Mouse (Mus musculus): ENCODE results near the gene Hpse2. TPM values are rescaled to one million over a fixed set of nuclear protein-coding genes. Genes with fewer than 3 reads are reported as not detected.

Gene Hpse2
- polyA plus RNA-seq, 1 experiment from 2014 or later = 0.05 TPM

DNA sequence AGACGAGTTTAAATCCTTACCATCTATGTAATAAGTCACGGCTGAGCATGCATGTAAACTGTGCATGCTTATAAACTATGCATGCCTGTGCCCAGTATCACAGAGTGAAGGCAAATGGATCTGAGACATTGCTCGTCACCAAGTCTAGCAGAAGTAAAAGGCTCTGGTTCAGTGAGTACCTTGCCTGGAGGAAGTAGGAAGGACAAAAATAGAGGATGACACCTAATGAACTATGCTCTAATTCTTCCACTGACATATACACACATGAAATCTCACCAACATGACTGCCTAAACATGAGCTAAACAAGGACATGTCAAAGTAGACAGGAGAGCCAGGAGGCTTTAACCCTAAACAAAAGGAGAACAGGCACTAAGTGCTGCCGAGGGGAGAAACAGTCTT is 391.7 kb downstream of the Hpse2 start:
- Histone ChIP-seq H3K4me3 (replicated peaks) (no peak overlapping the region), H3K9me3 (no peaks in the 10 kb centered on the region), H3K4me2 (replicated peaks) (no peak overlapping the region), H3K27ac (no peak overlapping the region), H3K36me3 (no peaks in the 10 kb centered on the region), H3K9ac (replicated peaks) (no peak overlapping the region), H3K4me1 (replicated peaks) (no peaks in the 10 kb centered on the region), H3K27me3 (no peaks in the 10 kb centered on the region)
- WGBS = 85% methylated on average over 4 of the region's 4 CpGs
- ATAC-seq = no peak

DNA sequence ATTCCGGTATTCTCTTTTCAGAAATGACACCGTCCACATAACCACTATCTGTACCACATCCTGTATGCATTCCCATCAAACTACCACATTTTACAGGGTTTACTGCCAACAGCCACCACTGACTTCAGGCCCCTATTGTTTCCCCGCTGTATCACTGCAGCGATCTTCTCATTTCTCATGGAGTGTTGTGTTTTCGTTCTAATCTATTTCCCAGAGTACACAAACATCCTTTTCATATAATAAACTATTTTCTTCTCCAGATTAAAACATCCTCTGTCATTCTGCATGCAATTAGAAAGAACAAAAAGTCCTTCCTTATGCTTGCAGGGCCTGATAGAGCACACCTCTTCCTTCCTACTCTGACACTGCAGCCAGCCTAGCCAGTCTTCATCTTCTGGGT is 399.3 kb downstream of the Hpse2 start:
- ATAC-seq = no peak
- H3K4me1 ChIP-seq (replicated peaks) = no peaks in the 10 kb centered on the region
- H3K4me3 ChIP-seq (replicated peaks) = no peak overlapping the region
- H3K36me3 ChIP-seq = no peaks in the 10 kb centered on the region
- WGBS = 96% methylated on average over 5 of the region's 5 CpGs
- no peak overlapping the region for H3K27ac ChIP-seq
- H3K4me2 ChIP-seq (replicated peaks) = no peak overlapping the region
- no peaks in the 10 kb centered on the region for H3K27me3 ChIP-seq
- no peak overlapping the region for H3K9ac ChIP-seq (replicated peaks)
- no peaks in the 10 kb centered on the region for H3K9me3 ChIP-seq

DNA sequence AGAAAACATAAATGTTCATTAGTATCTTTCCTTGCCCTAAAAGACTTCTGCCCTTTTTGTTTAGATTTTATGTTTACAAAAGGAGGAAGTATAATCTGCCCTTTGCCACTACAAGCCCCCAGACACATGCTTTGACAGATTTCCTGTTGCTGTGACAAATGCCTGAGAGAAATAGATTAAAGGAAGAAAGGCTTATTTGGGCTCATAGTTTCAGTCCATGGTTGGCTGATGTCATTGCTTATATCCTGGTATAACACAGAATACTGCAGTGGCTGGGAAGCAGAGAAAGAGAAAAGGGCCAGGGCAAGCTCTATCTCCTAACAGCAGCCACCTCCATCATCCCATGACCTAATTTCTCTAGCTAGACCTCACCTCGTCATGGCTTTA is 401.8 kb downstream of the Hpse2 start:
- Histone ChIP-seq H3K9me3 (no peaks in the 10 kb centered on the region), H3K4me2 (replicated peaks) (no peak overlapping the region), H3K36me3 (no peaks in the 10 kb centered on the region), H3K4me3 (replicated peaks) (no peak overlapping the region), H3K9ac (replicated peaks) (no peak overlapping the region), H3K27ac (no peak overlapping the region), H3K27me3 (no peaks in the 10 kb centered on the region), H3K4me1 (replicated peaks) (no peaks in the 10 kb centered on the region)
- no peak for ATAC-seq
- WGBS = 77% methylated on average over 1 of the region's 1 CpGs

DNA sequence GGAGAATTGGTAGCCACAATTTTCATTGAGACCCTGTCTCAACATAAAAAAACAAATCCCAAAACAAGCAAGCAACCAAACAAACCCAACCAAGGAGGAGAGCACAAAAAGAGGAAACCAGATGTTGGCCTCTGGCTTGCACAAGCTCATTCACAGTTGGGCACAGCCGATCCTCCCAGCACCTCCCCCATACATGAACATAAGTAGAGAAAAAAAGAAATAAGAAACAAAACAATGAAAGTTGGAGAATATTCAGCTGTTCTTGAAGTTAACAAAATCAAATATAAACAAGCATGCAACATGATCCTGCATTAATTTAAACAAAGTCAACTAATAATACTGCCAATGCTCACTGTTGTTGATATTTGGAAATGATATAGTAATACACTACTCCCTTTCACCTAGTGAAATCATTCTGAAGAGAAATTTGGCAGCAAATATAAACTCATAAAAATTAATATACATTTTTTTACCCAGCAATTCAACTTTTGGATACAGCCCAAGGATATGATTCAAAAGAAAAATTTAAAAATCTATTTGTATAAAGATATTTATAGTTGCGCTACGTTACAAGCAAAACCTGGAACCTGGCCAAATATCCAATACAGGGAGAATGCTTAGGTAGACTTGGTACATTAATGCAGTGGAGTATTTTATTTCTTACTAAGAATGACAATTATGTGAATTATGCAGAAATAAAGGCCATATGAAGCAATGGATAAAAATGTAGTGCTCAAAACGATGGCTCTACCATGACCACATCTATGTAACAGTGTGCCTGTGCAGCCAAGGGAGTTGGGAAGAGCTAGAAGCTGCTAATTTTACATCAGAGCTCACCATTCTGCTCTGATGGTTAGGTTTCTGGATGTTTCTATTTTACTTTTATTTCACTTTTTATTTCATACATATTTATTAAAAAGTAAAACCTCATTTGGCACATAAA is 402.5 kb downstream of the Hpse2 start:
- WGBS = 91% methylated on average over 4 of the region's 4 CpGs
- Histone ChIP-seq H3K9ac (replicated peaks) (no peak overlapping the region), H3K4me3 (replicated peaks) (no peak overlapping the region), H3K27me3 (no peaks in the 10 kb centered on the region), H3K4me1 (replicated peaks) (no peaks in the 10 kb centered on the region), H3K4me2 (replicated peaks) (no peak overlapping the region), H3K9me3 (no peaks in the 10 kb centered on the region), H3K36me3 (no peaks in the 10 kb centered on the region), H3K27ac (no peak overlapping the region)
- ATAC-seq = no peak

DNA sequence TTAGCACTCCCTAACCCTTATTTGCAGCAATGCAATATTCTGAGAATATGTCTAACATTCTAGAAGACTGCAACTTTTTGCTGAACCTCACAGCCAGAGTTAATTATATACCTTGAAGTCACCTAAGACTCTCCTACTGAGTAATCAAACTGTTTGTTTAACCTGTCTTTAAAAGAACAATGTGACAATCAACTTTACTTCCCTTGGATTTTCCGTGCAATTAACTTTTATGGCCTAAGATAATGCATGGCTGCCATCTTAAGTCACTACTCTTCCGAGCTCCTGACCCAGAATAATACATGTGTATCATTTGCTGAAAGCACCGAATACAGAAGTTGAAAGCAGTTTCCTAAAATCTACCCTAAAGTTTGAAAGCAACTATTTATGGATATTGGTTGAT is 407.6 kb downstream of the Hpse2 start:
- H3K4me3 ChIP-seq (replicated peaks) = no peak overlapping the region
- 77% methylated on average over 3 of the region's 3 CpGs for WGBS
- no peak overlapping the region for H3K27ac ChIP-seq
- H3K4me1 ChIP-seq (replicated peaks) = no peaks in the 10 kb centered on the region
- no peak overlapping the region for H3K4me2 ChIP-seq (replicated peaks)
- H3K36me3 ChIP-seq = no peaks in the 10 kb centered on the region
- no peak overlapping the region for H3K9ac ChIP-seq (replicated peaks)
- no peaks in the 10 kb centered on the region for H3K9me3 ChIP-seq
- ATAC-seq = no peak
- no peaks in the 10 kb centered on the region for H3K27me3 ChIP-seq

DNA sequence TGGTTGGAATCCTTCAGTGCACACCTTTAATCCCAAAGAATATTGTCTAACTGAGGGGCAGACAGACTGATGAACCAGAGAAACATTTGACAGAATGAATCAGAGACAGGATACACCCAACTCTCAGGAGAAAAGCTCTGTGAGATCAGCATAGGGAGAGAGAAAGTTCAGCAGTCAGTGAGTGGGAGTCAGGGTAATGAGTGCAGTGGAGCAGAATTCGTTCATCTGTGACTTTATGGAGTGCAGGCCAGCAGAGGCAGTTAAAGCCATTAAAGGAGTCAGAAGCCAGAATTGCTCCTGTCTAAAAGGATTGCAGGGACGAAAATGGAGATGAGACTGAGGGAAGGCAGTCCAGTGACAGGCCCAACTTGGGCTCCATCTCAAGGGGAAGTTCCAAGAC is 410.2 kb downstream of the Hpse2 start:
- Histone ChIP-seq H3K27me3 (no peaks in the 10 kb centered on the region), H3K4me1 (replicated peaks) (no peaks in the 10 kb centered on the region), H3K36me3 (no peaks in the 10 kb centered on the region), H3K9me3 (no peaks in the 10 kb centered on the region), H3K4me2 (replicated peaks) (no peak overlapping the region), H3K4me3 (replicated peaks) (no peak overlapping the region), H3K27ac (no peak overlapping the region), H3K9ac (replicated peaks) (no peak overlapping the region)
- WGBS = 78% methylated on average over 2 of the region's 2 CpGs
- ATAC-seq = no peak

DNA sequence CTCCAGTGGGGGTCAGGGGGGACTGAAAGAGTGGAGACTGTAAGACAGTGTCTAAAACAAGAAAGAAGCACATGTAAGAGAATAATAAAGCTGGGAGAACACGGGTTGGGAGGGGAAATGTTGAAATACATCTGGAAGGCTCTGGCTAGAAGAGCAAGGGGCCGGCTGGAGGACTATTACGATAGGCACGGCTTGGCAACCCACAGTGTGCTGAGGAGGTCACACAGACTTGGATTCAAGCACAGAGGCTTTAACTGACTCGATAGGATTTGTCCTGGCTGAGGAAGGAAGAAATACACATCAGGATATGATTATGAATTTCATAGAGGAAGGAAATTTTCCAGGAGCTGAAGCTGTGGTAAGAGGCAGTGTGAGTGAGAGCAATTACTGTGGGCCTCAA is 414.4 kb downstream of the Hpse2 start:
- WGBS = 91% methylated on average over 5 of the region's 5 CpGs
- Histone ChIP-seq H3K9me3 (no peaks in the 10 kb centered on the region), H3K4me3 (replicated peaks) (no peak overlapping the region)

DNA sequence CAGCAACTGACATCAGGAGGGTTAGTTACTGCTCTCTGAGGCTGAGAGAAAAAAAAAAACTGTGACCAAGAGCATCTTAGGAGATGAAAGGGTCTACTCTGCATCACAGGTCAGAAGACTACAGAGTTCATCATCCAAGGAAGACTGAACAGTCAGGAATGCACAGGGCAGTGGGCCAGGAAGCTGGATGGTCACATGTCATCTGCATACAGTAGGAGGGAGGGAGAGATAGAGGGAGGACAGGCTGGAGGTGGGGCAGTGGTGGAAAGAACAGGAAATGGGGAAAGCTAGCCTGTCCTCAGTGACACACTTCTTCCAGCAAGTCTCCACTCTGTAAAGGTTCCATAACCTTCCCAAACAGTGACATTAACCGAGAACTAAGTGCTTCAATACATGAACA is 423.0 kb downstream of the Hpse2 start:
- H3K4me2 ChIP-seq (replicated peaks) = no peak overlapping the region
- H3K9ac ChIP-seq (replicated peaks) = no peak overlapping the region
- 82% methylated on average over 1 of the region's 1 CpGs for WGBS
- no peak for ATAC-seq
- no peak overlapping the region for H3K4me3 ChIP-seq (replicated peaks)
- no peaks in the 10 kb centered on the region for H3K36me3 ChIP-seq
- H3K4me1 ChIP-seq (replicated peaks) = no peaks in the 10 kb centered on the region
- no peak overlapping the region for H3K27ac ChIP-seq
- no peaks in the 10 kb centered on the region for H3K27me3 ChIP-seq
- no peaks in the 10 kb centered on the region for H3K9me3 ChIP-seq

More for the DNA sequence above, 414.4 kb downstream of the Hpse2 start:
- ATAC-seq = no peak
- H3K9ac ChIP-seq (replicated peaks) = no peak overlapping the region
- no peaks in the 10 kb centered on the region for H3K27me3 ChIP-seq
- H3K4me1 ChIP-seq (replicated peaks) = no peaks in the 10 kb centered on the region
- H3K27ac ChIP-seq = no peak overlapping the region
- no peaks in the 10 kb centered on the region for H3K36me3 ChIP-seq
- H3K4me2 ChIP-seq (replicated peaks) = no peak overlapping the region

DNA sequence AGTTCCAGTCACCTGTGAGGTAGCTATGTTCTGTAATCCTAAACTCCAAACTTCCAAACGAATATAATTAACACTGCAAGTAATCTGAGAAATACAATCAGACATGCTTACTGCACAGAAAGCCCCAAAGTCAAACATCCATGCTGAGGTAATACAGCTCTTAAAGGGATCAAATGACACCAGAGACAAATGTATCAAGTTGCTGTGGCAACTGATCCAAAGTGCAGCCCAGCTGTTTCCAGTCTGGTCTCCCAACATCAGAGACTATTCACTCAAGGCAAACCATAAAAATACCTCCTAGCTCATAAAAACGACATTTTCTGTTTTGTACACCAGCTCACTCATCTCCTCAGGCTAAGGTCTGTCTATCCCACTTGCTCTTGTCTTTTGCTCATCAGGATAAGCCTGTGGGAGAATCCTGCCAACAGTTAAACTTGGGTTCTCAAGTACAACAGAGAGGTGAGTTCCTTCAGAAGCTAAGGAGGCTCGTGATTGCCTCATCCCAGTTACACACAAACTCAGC is 440.0 kb downstream of the Hpse2 start:
- Histone ChIP-seq H3K4me3 (replicated peaks) (no peak overlapping the region), H3K27me3 (no peaks in the 10 kb centered on the region)
- WGBS = 51% methylated on average over 3 of the region's 3 CpGs

DNA sequence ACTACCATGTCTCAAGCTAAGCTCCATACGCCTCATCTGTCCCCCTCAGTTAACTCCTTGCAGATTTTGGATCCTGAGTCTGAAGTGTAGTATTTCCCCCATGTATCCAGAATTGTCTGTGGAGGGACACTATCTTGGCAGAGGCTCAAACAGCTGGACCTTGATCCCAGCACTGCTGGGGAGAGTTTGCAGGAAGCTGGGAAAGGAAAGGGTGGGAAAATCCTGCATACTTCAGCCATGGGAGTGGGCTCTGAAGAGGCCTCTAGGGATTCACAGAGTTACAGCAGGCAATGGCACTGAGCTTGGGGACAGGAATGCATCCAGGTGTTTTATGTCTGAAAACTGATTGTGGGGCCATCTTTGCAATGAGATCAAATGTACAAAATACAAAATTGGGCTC is 450.6 kb downstream of the Hpse2 start:
- H3K4me1 ChIP-seq (replicated peaks) = no peaks in the 10 kb centered on the region; the same call in 1 of the 2 replicates
- 65% methylated on average over 1 of the region's 1 CpGs for WGBS

More for the DNA sequence above, 440.0 kb downstream of the Hpse2 start:
- no peak for ATAC-seq
- H3K9me3 ChIP-seq = peaks cover 4% of the 10 kb centered on the region; the same call in 1 of the 2 replicates
- no peak overlapping the region for H3K27ac ChIP-seq
- H3K4me2 ChIP-seq (replicated peaks) = no peak overlapping the region
- H3K9ac ChIP-seq (replicated peaks) = no peak overlapping the region
- no peaks in the 10 kb centered on the region for H3K36me3 ChIP-seq
- no peaks in the 10 kb centered on the region for H3K4me1 ChIP-seq (replicated peaks)

DNA sequence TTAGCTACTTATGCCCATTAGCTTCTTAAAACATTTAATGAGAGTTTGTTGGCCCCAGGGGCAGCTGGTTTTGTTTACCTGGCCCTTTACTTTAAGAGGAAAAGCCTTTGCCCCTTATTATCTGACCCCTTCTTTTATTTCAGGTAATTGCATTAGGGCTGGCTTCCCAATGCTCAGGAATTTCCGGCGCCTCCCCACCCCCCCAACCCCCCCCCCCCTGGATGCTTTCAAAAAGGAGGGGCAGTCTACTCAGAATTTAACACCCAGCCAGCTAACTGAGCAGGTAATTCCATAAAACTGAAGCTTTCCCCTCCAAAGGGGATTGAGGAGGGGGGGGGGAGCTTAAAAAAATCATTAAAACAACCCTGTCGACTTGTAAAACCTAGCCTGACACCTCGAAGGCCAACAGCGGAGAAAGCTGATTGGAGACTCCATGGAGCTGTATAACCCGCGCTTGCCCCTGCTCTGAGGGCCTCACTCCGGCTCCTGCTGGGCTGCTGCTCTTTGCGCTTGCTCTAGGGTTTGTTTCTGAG is 451.4 kb downstream of the Hpse2 start:
- WGBS = 5% methylated on average over 9 of the region's 9 CpGs
- no peaks in the 10 kb centered on the region; the same call in 1 of the 2 replicates for H3K4me1 ChIP-seq (replicated peaks)

More for the DNA sequence above, 450.6 kb downstream of the Hpse2 start:
- ATAC-seq = no peak
- H3K27me3 ChIP-seq = no peaks in the 10 kb centered on the region
- H3K4me2 ChIP-seq (replicated peaks) = no peak overlapping the region
- H3K4me3 ChIP-seq (replicated peaks) = no peak overlapping the region
- no peak overlapping the region for H3K9ac ChIP-seq (replicated peaks)
- no peak overlapping the region for H3K27ac ChIP-seq
- H3K9me3 ChIP-seq = peaks cover 7% of the 10 kb centered on the region; the same call in 1 of the 2 replicates
- H3K36me3 ChIP-seq = peaks cover 4% of the 10 kb centered on the region; the same call in 1 of the 2 replicates

DNA sequence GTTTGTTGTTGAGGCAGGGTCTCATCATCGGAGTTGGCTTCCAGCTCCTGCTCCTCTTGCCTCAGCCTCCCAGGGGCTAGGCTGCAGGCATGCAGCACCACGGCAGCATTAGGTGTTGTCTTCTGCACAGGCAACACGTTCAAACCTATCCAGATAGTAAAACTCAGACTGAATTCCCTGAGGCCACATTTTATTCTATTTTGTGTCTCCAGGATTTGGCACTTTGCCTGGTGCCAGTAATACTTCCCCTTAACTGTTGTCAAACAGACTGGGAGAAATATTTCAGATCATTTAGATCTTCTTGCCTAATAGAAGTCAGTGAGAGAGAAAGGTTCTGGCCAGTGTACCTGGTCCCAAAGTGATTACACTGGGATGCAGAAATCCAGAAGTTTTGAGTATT is 458.5 kb downstream of the Hpse2 start:
- Histone ChIP-seq H3K9me3 (no peaks in the 10 kb centered on the region), H3K9ac (replicated peaks) (no peak overlapping the region), H3K27ac (no peak overlapping the region), H3K4me3 (replicated peaks) (no peak overlapping the region), H3K27me3 (no peaks in the 10 kb centered on the region), H3K4me2 (replicated peaks) (no peak overlapping the region), H3K4me1 (replicated peaks) (no peaks in the 10 kb centered on the region), H3K36me3 (no peaks in the 10 kb centered on the region)
- ATAC-seq = no peak
- WGBS = 77% methylated on average over 3 of the region's 3 CpGs

More for the DNA sequence above, 451.4 kb downstream of the Hpse2 start:
- no peak for ATAC-seq
- Histone ChIP-seq H3K9me3 (no peaks in the 10 kb centered on the region), H3K4me2 (replicated peaks) (no peak overlapping the region), H3K36me3 (no peaks in the 10 kb centered on the region), H3K27ac (no peak overlapping the region), H3K27me3 (no peaks in the 10 kb centered on the region), H3K9ac (replicated peaks) (no peak overlapping the region), H3K4me3 (replicated peaks) (no peak overlapping the region)

Measured in midbrain, embryonic 13.5 days (tissue).